In the genomic region with DNA sequence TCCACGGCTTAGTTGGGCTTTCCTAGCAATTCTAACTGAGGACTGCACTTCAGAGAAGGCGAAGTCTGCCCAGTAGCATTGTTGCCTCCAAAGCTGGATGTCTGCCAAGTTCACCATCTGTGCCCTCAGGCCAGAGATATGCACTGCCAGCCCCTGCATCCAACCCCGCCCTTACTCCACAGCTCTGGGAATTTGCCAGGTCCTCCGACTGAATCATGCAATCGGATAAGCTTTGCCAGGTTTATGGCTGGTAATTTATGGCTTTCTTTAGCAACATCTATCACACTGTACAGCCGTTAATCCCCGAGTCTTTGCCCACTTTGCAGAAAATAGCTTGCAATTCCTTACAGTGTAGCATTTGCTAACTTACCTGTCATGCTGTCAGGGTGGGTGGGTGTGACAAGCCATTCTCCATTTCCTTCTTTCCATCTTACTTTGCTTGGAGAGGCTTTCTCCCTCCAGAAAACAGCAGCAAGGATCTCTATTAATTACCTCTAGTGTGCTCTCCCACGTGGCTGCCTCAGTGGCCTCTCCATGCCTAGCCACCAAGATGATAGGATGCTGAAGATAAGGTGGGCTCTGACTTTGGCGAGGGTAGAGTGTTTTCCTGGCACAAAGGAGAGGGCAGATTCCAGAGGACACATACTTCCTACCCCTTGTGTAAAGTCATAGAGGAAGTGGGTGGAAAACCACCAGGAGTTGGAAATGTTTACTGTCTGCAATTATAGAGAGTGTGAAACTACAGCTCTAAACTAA, we compare ENCODE assay signal across 7 mouse cellular contexts.
DNase-seq lines count a peak whose midpoint lies in the region; ATAC-seq and TF ChIP-seq lines count a peak whose summit lies in the region.

No protein-coding gene starts in this region.

- no peaks in the 10 kb centered on the region for H3K9me3 ChIP-seq in heart, postnatal 0 days (replicated peaks; ENCODE audit: control insufficient read depth, low read length)
- H3K9me3 ChIP-seq in stomach, postnatal 0 days (ENCODE audit: control insufficient read depth, low read length) = no peaks in the 10 kb centered on the region

- TF ChIP-seq CTCF in C2C12 (IDR thresholded peaks at IDR 0.05; ENCODE audit: control insufficient read depth, insufficient read depth, insufficient read length) = no peak
- no peak for TF ChIP-seq CTCF in heart, postnatal 0 days (IDR thresholded peaks at IDR 0.05; ENCODE audit: low read depth)
- no peak for TF ChIP-seq CTCF in stomach, postnatal 0 days (IDR thresholded peaks at IDR 0.05; ENCODE audit: low read depth)

- no peak overlapping the region for H3K27ac ChIP-seq in heart, postnatal 0 days (ENCODE audit: low read depth)
- no peak overlapping the region for H3K27ac ChIP-seq in stomach, postnatal 0 days (replicated peaks)

- H3K4me2 ChIP-seq in heart, postnatal 0 days (ENCODE audit: low read depth, low read length) = no peak overlapping the region
- no peak overlapping the region for H3K4me2 ChIP-seq in stomach, postnatal 0 days (replicated peaks; ENCODE audit: low read depth)

- H3K79me3 ChIP-seq in C2C12 (ENCODE audit: low read depth) = no peaks in the 10 kb centered on the region

- no peak overlapping the region for H3ac ChIP-seq in C2C12 (ENCODE audit: control insufficient read depth, insufficient read length, low read depth)

- TF ChIP-seq EP300 in heart, postnatal 0 days (IDR thresholded peaks at IDR 0.05; ENCODE audit: low read depth) = no peak
- no peak for TF ChIP-seq EP300 in stomach, postnatal 0 days (optimal IDR thresholded peaks at IDR 0.05)

- H3K4me3 ChIP-seq in C2C12 (ENCODE audit: insufficient read depth, poor library complexity, severe bottlenecking) = no peak overlapping the region
- no peak overlapping the region for H3K4me3 ChIP-seq in heart, postnatal 0 days (ENCODE audit: low read depth, low read length)
- H3K4me3 ChIP-seq in stomach, postnatal 0 days (ENCODE audit: low read depth, low read length) = no peak overlapping the region

- no peaks in the 10 kb centered on the region for H3K36me3 ChIP-seq in C2C12 (ENCODE audit: control insufficient read depth, insufficient read depth)
- no peaks in the 10 kb centered on the region for H3K36me3 ChIP-seq in heart, postnatal 0 days (replicated peaks; ENCODE audit: control insufficient read depth, insufficient read depth, low read length)
- H3K36me3 ChIP-seq in stomach, postnatal 0 days (ENCODE audit: control insufficient read depth, insufficient read depth, low read length) = no peaks in the 10 kb centered on the region

- H3K27me3 ChIP-seq in C2C12 (ENCODE audit: control insufficient read depth, insufficient read depth, insufficient read length) = peaks cover 19% of the 10 kb centered on the region
- no peaks in the 10 kb centered on the region for H3K27me3 ChIP-seq in heart, postnatal 0 days (ENCODE audit: control insufficient read depth, insufficient read depth, low read length)
- H3K27me3 ChIP-seq in stomach, postnatal 0 days (ENCODE audit: control insufficient read depth, insufficient read depth, low read length) = no peaks in the 10 kb centered on the region

- 16% methylated on average over 9 of the region's 9 CpGs for WGBS in heart, postnatal 0 days
- WGBS in stomach, postnatal 0 days = 15% methylated on average over 9 of the region's 9 CpGs

- DNase-seq in adrenal gland, adult 18-20 months (ENCODE audit: low spot score in 2 of 2) = peak; percentile 67 to 81
- peak; percentile 81 for DNase-seq in fat pad, adult 2 months (ENCODE audit: extremely low read depth, low read depth, low spot score)
- peak; percentile 80 for DNase-seq in heart, postnatal 0 days (ENCODE audit: low spot score)
- peak; percentile 52 for DNase-seq in layer of hippocampus, adult 9-10 months (ENCODE audit: low spot score)
- DNase-seq in stomach, postnatal 0 days (ENCODE audit: low spot score) = peak; percentile 85

- H3K9ac ChIP-seq in heart, postnatal 0 days (replicated peaks; ENCODE audit: low read depth, low read length) = no peak overlapping the region
- no peak overlapping the region for H3K9ac ChIP-seq in stomach, postnatal 0 days (ENCODE audit: low read length)

- peak; percentile 85 for ATAC-seq in heart, postnatal 0 days (ENCODE audit: insufficient read depth, low read depth)
- peak; percentile 95 for ATAC-seq in megakaryocyte-erythroid progenitor cell, adult 5-6 weeks (replicated peaks; ENCODE audit: low FRiP score, low TSS enrichment, poor library complexity, severe bottlenecking)
- peak; percentile 82 for ATAC-seq in stomach, postnatal 0 days (ENCODE audit: low FRiP score, low TSS enrichment)

- H3K79me2 ChIP-seq in C2C12 (ENCODE audit: control insufficient read depth, insufficient read depth) = no peaks in the 10 kb centered on the region

- H3K4me1 ChIP-seq in heart, postnatal 0 days (ENCODE audit: control insufficient read depth, insufficient read depth) = no peaks in the 10 kb centered on the region
- H3K4me1 ChIP-seq in stomach, postnatal 0 days (replicated peaks; ENCODE audit: control insufficient read depth, insufficient read depth) = no peaks in the 10 kb centered on the region

TF ChIP-seq in C2C12, 6 proteins besides CTCF, POLR2A, EP300 and RAD21:
- TF ChIP-seq MYOD1 (IDR thresholded peaks at IDR 0.05; ENCODE audit: control insufficient read depth, insufficient read length, low read depth) (peak; percentile 27), CEBPB (IDR thresholded peaks at IDR 0.05; ENCODE audit: low read depth) (peak; percentile 95), MYOG (IDR thresholded peaks at IDR 0.05; ENCODE audit: control insufficient read depth, extremely low read depth, insufficient read length) (no peak)
